Mouse (Mus musculus) thymus, adult 2 months (tissue): Measurements from ENCODE around the gene Tmem102.

Experiments
- CTCF ChIP-seq: fragments of 200-500 bp; IDR thresholded peaks from 2 replicates; pipeline ENCODE4 v1.5.1; 2012; ENCODE audit warnings: mild to moderate bottlenecking, control low read depth, low read length, moderate library complexity, borderline replicate concordance; ENCODE audit not compliant: control insufficient read depth, poor library complexity, insufficient read depth; ENCODE audit errors: extremely low read depth
- POLR2A ChIP-seq: fragments of 200-500 bp; IDR thresholded peaks from 2 replicates; pipeline ENCODE4 v1.6.1; 2012; ENCODE audit warnings: mild to moderate bottlenecking, low read length, control low read depth, moderate library complexity; ENCODE audit not compliant: control insufficient read depth, poor library complexity, insufficient read depth; ENCODE audit errors: extremely low read depth

DNA sequence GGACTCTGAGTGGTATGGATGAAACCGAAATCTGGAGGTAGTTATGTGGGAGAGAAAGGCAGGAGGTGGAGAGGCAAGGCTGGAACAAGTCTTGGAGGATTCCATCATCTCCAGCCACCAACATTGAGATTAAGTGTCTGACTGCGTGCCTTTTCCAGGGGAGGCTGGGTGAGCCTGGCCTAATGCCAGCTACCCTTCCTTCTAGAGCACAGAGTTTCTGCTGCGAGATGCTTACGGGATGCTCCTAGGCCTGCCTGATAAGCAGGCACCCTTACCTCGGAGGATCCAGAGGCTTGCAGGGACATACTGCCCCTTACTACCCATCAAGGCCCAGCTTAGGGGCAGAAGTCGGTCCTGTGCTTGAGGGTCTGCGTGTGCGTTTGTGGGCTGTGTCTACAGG, 28.1 kb upstream of the Tmem102 start:
- TF ChIP-seq CTCF (no peak), POLR2A (no peak)
